ENCODE assay signal across 14 mouse cellular contexts in genomic region chr5:128684192-128684591, GRCm38 (mm10). TPM values are rescaled to one million over a fixed set of nuclear protein-coding genes. Genes with fewer than 3 reads are reported as not detected.
DNase-seq lines count a peak whose midpoint lies in the region; ATAC-seq and TF ChIP-seq lines count a peak whose summit lies in the region.
"Had no signal": no experiment of that assay in that cellular context is flagged by ENCODE, and none has a peak within 500 bp of the region (broad histone marks: within the 10 kb centered on the region; RNA-seq: fewer than 3 reads in every experiment).

No protein-coding gene starts in this region.

- peak; percentile 8 for DNase-seq in left cerebral cortex, postnatal 4 days
- no peak for DNase-seq in left cerebral cortex, adult 2 months (ENCODE audit: extremely low spot score in 1 of 2, low spot score in 2 of 2)
- DNase-seq in hindbrain, postnatal 0 days (ENCODE audit: low spot score) = peak; percentile 30
- DNase-seq in gastrocnemius, adult 18-20 months (ENCODE audit: low spot score) = no peak
- DNase-seq in heart, postnatal 25 days (ENCODE audit: low spot score) = no peak
- DNase-seq in layer of hippocampus, adult 11-12 months (ENCODE audit: low spot score) = no peak
- DNase-seq: cerebellum, adult 11 months; layer of hippocampus, postnatal 36 days; right cerebral cortex, postnatal 4 days; thymus, postnatal 4 days had no signal

- no peak overlapping the region for H3K27ac ChIP-seq in left cerebral cortex, adult 2 months
- no peak overlapping the region for H3K27ac ChIP-seq in forebrain, embryonic 13.5 days
- H3K27ac ChIP-seq in hindbrain, postnatal 0 days = no peak overlapping the region
- H3K27ac ChIP-seq in neural tube, embryonic 14.5 days (ENCODE audit: low read depth, low read length) = no peak overlapping the region

- H3K9me3 ChIP-seq in forebrain, embryonic 13.5 days (replicated peaks) = peaks cover 17% of the 10 kb centered on the region; the same call in 1 of the 2 replicates
- H3K9me3 ChIP-seq in hindbrain, postnatal 0 days (ENCODE audit: low read length) = 0 out of 2 replicates have a peak, but pooled peaks cover 3% of the 10 kb centered on the region
- no peaks in the 10 kb centered on the region for H3K9me3 ChIP-seq in neural tube, embryonic 14.5 days (ENCODE audit: control insufficient read depth, low read length)

- intact Hi-C loops in left cerebral cortex, postnatal 4 days (cut with DNase I) = no loop called here
- intact Hi-C loops in left cerebral cortex, adult 2 months (cut with DNase I) = no loop called here
- intact Hi-C loops in heart, postnatal 25 days (cut with DNase I) = no loop called here

- peaks cover 13% of the 10 kb centered on the region for H3K4me1 ChIP-seq in forebrain, embryonic 13.5 days
- no peaks in the 10 kb centered on the region for H3K4me1 ChIP-seq in hindbrain, postnatal 0 days (ENCODE audit: insufficient read depth, low read length)
- H3K4me1 ChIP-seq in neural tube, embryonic 14.5 days (ENCODE audit: control insufficient read depth, insufficient read depth, low read length) = no peaks in the 10 kb centered on the region

- H3K4me2 ChIP-seq in forebrain, embryonic 13.5 days = peak overlapping the region; percentile 36
- H3K4me2 ChIP-seq in hindbrain, postnatal 0 days (ENCODE audit: low read depth, low read length) = peak overlapping the region; percentile 46
- 0 out of 2 replicates have a peak overlapping the region, but pooled peaks have one; percentile 18 for H3K4me2 ChIP-seq in neural tube, embryonic 14.5 days (ENCODE audit: low read depth, low read length)

- no peak for TF ChIP-seq CTCF in left cerebral cortex, adult 2 months (IDR thresholded peaks at IDR 0.05)
- no peak for TF ChIP-seq CTCF in hindbrain, postnatal 0 days (IDR thresholded peaks at IDR 0.05; ENCODE audit: low read depth)

- H3K36me3 ChIP-seq in forebrain, embryonic 13.5 days (ENCODE audit: poor library complexity, severe bottlenecking) = no peaks in the 10 kb centered on the region
- H3K36me3 ChIP-seq in hindbrain, postnatal 0 days (ENCODE audit: insufficient read depth, low read length) = no peaks in the 10 kb centered on the region
- no peaks in the 10 kb centered on the region for H3K36me3 ChIP-seq in neural tube, embryonic 14.5 days (ENCODE audit: control insufficient read depth, insufficient read depth, low read length)

- H3K27me3 ChIP-seq in forebrain, embryonic 13.5 days = peaks cover 11% of the 10 kb centered on the region; the same call in 1 of the 2 replicates
- no peaks in the 10 kb centered on the region for H3K27me3 ChIP-seq in hindbrain, postnatal 0 days (ENCODE audit: insufficient read depth, low read length)
- no peaks in the 10 kb centered on the region for H3K27me3 ChIP-seq in neural tube, embryonic 14.5 days (ENCODE audit: control insufficient read depth, insufficient read depth, low read length)

- no peak overlapping the region for H3K4me3 ChIP-seq in left cerebral cortex, adult 2 months
- H3K4me3 ChIP-seq in forebrain, embryonic 13.5 days = no peak overlapping the region
- peak overlapping the region; percentile 2; the same call in 1 of the 2 replicates for H3K4me3 ChIP-seq in hindbrain, postnatal 0 days (ENCODE audit: low read length)
- no peak overlapping the region for H3K4me3 ChIP-seq in neural tube, embryonic 14.5 days (ENCODE audit: low read depth, low read length)

- no peak overlapping the region for H3K9ac ChIP-seq in forebrain, embryonic 13.5 days
- H3K9ac ChIP-seq in hindbrain, postnatal 0 days (replicated peaks; ENCODE audit: low read length) = no peak overlapping the region
- H3K9ac ChIP-seq in neural tube, embryonic 14.5 days (replicated peaks; ENCODE audit: low read depth, low read length) = no peak overlapping the region

- 0 out of 2 replicates have a peak, but pooled peaks have one; percentile 10 for ATAC-seq in forebrain, embryonic 13.5 days
- ATAC-seq in hindbrain, postnatal 0 days = no peak
- no peak for ATAC-seq in neural tube, embryonic 14.5 days (ENCODE audit: low read depth)

- WGBS in forebrain, embryonic 13.5 days = 4% methylated on average over 10 of the region's 10 CpGs
- WGBS in hindbrain, postnatal 0 days = 12% methylated on average over 10 of the region's 10 CpGs
- 3% methylated on average over 10 of the region's 10 CpGs for WGBS in neural tube, embryonic 14.5 days

RNA-seq across cellular contexts. Expression of gene Piwil1, which starts 18.1 kb away (rescaled TPM):
- under 1 TPM; 0.22 to 0.38 TPM for total RNA-seq in left cerebral cortex, postnatal 4 days (2021)
- not detected for total RNA-seq in left cerebral cortex, adult 2 months (2021)
- polyA plus RNA-seq in forebrain, embryonic 13.5 days (2015; fragmentation: Nextera tagmentation; extraction: Ambion mirVana) = 0.16 TPM in 1 of 2 replicates, not detected in the other
- 0.10 and 1.4 TPM in 2 replicates for total RNA-seq in hindbrain, postnatal 0 days (2014; rRNA removed)
- 0.30 and 0.40 TPM in 2 replicates for polyA plus RNA-seq in hindbrain, postnatal 0 days (2015; fragmentation: Nextera tagmentation; extraction: Ambion mirVana)
- polyA plus RNA-seq in neural tube, embryonic 14.5 days (2014; fragmentation: Nextera tagmentation; extraction: Ambion mirVana) = 0.17 and 0.19 TPM in 2 replicates
- under 1 TPM in 1 of 2 experiments, not detected in 1; 0.05 TPM for total RNA-seq in gastrocnemius, adult 18-20 months (2021)
- total RNA-seq in heart, postnatal 25 days (2021) = not detected
- total RNA-seq: layer of hippocampus, postnatal 36 days; megakaryocyte, adult 5-6 weeks had no signal
- polyA plus RNA-seq: heart, embryonic 16.5 days had no signal

Comparison
In these comparisons a context has a peak if more than half of its experiments do, and no peak if none do; other contexts are left out.
1. DNase-seq: peak in left cerebral cortex, postnatal 4 days (single experiment) and hindbrain, postnatal 0 days (single experiment); none in left cerebral cortex, adult 2 months (0 of 2), gastrocnemius, adult 18-20 months (single experiment), heart, postnatal 25 days (single experiment) and layer of hippocampus, adult 11-12 months (single experiment).
2. Peak in every context shown above with its lines, with median percentiles within 50 percentile points of each other: H3K4me2 ChIP-seq.